Mouse (Mus musculus) urinary bladder, postnatal 4 days (tissue): ENCODE data around the gene Ntrk3.

Source experiments
- DNase-seq, 2 experiments: peaks; one replicate each; pipeline ENCODE4 v3.0.0; 2021 to 2022; ENCODE audit warnings: low spot score in 2 of 2

Ntrk3 gene

DNA sequence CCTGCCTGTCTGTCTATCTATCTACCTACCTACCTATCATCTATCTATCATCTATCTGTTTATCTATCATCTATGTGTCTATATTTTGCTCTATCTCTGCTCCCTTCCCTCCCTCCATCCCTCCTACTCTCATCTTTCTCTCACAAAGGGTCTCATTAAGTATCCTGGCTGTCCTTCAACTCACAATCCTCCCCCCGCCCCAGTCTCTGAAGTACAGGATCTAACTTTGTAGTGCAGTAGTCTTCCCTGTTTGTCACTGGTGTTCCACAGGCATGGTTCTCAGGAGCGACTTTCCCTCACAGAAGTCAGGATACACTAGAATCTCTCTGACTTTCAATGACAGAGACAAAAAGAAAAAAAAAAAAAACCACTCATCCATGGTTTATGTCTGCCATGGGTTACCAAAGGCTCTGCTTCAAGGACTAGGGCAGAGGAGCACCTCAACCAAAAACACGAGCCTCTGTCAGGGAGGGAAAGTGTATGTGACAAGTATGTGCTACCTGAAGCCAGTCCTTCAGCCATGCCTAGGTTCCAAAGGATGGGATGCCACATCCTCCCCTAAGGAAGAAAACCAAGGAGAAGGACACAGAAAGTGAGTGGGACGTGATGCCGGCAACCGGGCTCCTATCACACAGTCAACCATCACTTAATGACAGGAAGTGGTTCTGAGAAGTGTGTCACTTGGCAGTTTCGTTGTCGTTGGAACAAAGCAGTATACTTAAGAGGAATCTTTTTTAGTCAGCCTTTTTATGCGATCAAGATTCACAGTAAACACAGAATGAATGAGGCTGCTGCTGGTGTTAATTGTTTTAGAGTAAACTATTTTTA is 16.6 kb downstream of the Ntrk3 start:
- no peak for DNase-seq

DNA sequence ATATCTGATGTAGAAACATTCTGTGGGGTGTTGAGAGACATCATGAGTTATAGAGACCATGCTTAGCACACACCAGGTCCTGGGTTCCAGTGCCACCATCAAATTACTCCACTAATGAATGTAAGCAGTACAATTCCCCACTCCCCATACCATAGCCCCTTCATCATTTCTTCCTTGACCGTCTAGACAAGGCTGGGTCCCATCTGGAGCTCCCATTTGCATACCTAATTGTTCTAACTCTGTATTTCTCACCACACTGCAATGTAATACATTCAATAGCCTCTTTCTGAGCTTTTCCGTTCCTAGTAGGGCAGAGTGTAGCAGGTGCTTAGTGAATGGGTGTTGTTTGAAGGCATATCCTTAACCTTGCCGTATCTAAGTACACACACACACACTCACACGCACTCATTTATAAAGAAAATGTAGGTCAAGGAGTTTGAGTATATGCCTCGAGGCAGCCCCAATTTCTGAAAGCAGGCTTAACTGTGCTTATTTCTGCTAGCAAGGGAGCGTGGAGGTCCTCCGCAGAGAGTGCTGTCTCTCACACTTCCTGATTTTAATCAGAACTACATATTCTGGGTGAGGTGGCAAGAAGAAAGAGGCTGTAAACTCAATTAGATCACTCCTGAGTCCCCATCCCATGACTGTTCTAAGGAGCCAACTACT is 17.9 kb downstream of the Ntrk3 start:
- DNase-seq, result no peak

- DNase-seq, result no peak
Observed at GRCm38 (mm10) chr7:78719117-78719516, 18.7 kb downstream of the Ntrk3 start.

DNA sequence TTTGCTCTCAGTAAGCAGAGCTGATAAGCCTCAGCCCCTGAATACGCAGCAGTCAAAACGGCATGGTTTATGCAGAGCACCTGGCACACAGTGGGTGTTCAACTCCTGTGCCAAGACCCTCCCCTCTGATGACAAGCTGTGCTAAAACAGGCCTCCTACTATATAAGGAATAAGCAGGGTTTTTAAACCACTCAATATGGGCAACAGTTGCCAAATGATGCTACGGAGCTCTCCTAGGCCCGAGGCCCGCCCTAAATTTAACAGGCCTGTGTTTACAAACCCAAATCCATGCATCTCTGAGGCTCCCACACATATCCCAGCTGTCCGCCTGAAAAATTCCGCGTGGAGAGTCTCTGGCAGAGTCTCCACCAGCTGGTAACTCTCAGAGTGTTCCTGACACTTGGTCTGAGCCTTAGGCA is 19.6 kb downstream of the Ntrk3 start:
- peak in 1 of 2 experiments; percentile 43 for DNase-seq

DNA sequence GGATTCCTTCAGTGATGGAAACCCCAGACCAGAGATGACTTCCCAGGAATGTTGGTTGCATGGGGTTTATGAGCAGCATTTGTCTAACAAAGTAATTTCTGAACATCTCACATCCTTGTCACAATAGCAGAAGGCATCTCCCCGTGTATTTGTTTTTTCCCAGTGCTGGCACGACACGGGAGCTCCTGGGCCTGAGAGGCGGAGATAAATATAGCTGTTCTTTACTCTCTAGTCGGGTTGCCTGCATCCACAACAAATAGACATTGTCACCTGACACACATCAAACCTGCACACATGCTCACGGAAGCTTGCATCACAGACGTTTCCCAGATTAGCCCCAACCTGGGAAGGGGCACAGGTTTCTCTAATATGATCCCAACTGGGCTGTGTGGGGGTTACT is 30.1 kb downstream of the Ntrk3 start:
- no peak for DNase-seq

GRCm38 (mm10) chr7:78707122-78707521 is 30.7 kb downstream of the Ntrk3 start:
- DNase-seq, result no peak

DNA sequence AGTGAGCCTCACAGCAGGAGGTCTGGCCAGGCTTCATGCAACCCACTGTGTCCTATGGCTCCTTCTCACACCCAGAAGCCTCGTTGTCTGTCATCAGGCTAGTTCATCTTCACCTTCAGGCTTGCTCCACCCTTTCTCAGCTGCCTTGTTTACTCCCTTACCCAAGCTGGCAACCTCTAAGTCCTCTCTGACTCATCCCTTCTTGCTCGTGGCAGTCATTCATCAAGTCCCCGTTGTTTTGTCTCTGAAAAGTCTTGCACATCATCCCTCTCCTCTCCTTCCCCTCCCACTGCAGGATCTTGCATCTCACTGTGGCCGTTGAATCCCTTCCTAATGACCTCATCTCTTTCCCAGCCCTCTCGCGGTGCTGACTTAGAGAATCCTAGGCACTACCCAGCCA is 35.1 kb downstream of the Ntrk3 start:
- DNase-seq, result no peak

GRCm38 (mm10) chr7:78695200-78695599 is 42.6 kb downstream of the Ntrk3 start:
- no peak for DNase-seq

- no peak for DNase-seq
Observed at GRCm38 (mm10) chr7:78693148-78693547, 44.7 kb downstream of the Ntrk3 start.

- DNase-seq, result no peak
Observed at GRCm38 (mm10) chr7:78690956-78691355, 46.9 kb downstream of the Ntrk3 start.

GRCm38 (mm10) chr7:78684943-78685342 is 52.9 kb downstream of the Ntrk3 start:
- DNase-seq, result no peak

GRCm38 (mm10) chr7:78680871-78681270 is 56.9 kb downstream of the Ntrk3 start:
- no peak for DNase-seq

- no peak for DNase-seq
Observed at GRCm38 (mm10) chr7:78669407-78669806, 68.4 kb downstream of the Ntrk3 start.

DNA sequence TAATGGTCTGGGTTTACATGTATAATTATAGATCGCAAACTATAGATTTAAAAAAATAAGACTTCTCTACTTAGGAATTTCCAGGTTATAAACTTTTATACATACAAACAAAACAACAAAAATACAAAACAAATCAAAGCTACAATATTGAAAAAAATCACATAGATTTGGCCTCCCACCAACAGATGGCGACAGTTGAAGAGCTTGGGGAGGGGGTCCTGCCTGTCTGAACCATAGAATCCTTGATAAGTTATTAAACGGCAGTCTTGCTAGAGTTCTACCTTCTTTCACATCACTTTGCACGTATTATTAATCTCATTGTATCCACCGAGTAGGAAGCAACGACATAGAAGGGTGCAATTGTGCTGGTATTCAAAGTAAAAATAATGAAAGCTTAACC is 68.9 kb downstream of the Ntrk3 start:
- DNase-seq, result no peak

- DNase-seq, result no peak
Observed at GRCm38 (mm10) chr7:78668003-78668635, 69.7 kb downstream of the Ntrk3 start.

- DNase-seq, result no peak
Observed at GRCm38 (mm10) chr7:78660832-78661231, 77.0 kb downstream of the Ntrk3 start.

DNA sequence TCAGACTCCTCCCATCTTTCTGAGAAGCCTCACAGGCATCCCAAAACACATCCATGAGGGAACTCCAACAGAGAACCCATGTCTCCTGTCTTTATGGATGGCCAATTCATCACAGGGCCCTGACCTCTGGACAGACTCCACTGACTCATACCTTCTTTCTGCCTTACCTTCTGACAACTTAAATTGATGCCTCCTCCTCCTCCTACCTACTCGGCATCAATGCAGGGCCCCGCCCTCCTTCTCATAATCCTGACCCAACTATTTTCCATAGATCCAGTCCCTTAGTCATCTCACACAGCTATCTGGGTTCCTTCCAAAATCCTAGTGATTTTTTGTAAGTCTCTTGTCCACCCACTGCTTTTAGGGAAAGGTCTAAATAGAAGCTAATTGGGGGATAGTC is 78.0 kb downstream of the Ntrk3 start:
- DNase-seq, result no peak

GRCm38 (mm10) chr7:78658026-78658425 is 79.8 kb downstream of the Ntrk3 start:
- DNase-seq, result peak in 1 of 2 experiments; percentile 24

GRCm38 (mm10) chr7:78656181-78656580 is 81.6 kb downstream of the Ntrk3 start:
- DNase-seq, result no peak

- no peak for DNase-seq
Observed at GRCm38 (mm10) chr7:78653686-78654085, 84.1 kb downstream of the Ntrk3 start.

DNA sequence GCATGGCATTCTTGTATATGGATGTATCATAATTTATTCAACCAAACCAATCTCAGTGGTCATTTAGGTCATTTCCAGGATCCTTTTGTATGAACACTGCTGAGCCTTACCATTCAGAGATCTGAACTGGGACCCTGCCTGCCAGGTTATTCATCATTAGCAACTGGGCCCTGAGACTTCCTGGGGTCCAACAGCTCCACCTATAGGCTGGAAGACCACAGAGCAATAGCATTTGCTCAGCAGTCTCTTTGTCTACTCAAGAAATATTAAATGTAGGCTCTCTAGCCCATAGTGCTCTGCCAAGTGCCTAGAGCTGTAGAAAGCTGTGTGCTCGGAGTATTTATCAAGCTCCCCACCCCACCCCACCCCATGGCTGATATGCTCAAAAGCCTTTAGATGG is 85.5 kb downstream of the Ntrk3 start:
- DNase-seq, result no peak

DNA sequence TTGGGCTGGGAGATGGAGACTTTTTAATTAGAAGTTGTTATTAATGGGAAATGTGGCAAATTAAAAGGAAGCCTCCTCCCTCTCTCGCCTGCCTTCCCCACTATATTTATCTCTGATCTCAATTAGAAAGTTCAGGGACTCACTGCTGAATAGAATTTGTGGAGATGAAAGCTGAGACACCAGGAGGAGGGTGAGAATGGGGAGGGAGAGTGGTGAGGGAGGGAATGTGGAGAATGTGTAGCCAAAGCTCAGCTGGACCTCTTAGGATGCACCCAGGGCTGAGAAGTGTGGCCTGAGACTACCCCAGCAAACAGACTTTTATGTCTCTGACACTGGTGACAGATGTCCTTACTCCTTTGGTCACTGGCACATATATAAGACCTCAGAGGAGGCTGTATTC is 86.3 kb downstream of the Ntrk3 start:
- no peak for DNase-seq

DNA sequence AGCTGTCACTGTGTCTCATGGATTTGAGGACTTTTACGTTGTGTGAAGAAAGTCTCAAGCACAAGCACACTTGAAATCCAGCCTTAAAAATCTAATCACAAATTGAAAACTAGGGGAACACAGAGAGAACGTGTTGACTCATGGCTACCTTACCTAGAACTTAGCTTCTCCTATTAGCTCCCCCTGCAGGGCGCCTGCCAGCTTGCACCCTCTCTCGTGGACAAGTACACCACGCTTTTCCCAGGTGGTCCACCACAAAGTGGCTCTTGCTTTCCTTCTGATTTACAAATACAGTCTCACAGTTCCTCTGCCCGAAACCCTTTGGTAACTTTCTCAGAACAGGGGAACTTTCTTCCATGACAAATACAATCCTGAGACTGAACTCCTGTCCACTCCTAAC is 94.1 kb downstream of the Ntrk3 start:
- DNase-seq, result no peak
